Mouse (Mus musculus): ENCODE data around the gene Cacna1f. TPM values are rescaled to one million over a fixed set of nuclear protein-coding genes. Genes with fewer than 3 reads are reported as not detected.

The Cacna1f gene
- total and polyA plus RNA-seq, 2 experiments from 2014 or later = 0.05 to 0.20 TPM

DNA sequence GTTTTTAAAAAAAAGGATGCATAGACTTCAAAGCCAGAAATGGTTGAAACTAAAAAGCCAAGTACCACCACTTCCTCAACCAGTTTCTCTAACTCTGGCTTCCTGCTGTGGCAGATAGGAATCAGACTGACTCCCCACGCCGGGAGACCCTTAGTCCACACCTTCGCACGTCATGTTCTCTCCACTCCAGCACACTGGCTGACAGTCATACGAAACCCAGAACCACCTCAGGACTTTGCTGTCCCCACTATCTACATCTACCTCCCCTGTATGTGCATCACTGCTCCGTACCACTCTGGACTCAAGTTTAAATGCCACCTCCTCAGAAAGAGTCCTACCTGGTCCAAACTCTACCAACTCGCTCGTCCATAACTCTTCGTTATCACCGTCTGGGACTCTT is 34.4 kb upstream of the Cacna1f start:
- WGBS = 83% methylated on average over 10 of the region's 10 CpGs
- 0 out of 2 replicates have a peak overlapping the region, but pooled peaks have one; percentile 53 for H3K4me2 ChIP-seq (ENCODE audit: low read depth, low read length, poor library complexity, severe bottlenecking)
- H3K36me3 ChIP-seq (ENCODE audit: insufficient read depth, low read length) = no peaks in the 10 kb centered on the region
- no peaks in the 10 kb centered on the region for H3K9me3 ChIP-seq (ENCODE audit: low read length)
- H3K27ac ChIP-seq (ENCODE audit: low read depth, low read length) = no peak overlapping the region
- no peak for DNase-seq (ENCODE audit: low spot score)
- no peak overlapping the region for H3K4me3 ChIP-seq (ENCODE audit: low read depth, low read length)
- TF ChIP-seq CTCF (IDR thresholded peaks at IDR 0.05) = no peak
- H3K27me3 ChIP-seq (ENCODE audit: insufficient read depth, low read length) = no peaks in the 10 kb centered on the region
- H3K4me1 ChIP-seq (ENCODE audit: insufficient read depth, low read length) = peaks cover 4% of the 10 kb centered on the region; the same call in 1 of the 2 replicates
- no peak for ATAC-seq (ENCODE audit: low FRiP score)
- H3K9ac ChIP-seq (replicated peaks; ENCODE audit: low read length, poor library complexity, severe bottlenecking) = no peak overlapping the region

DNA sequence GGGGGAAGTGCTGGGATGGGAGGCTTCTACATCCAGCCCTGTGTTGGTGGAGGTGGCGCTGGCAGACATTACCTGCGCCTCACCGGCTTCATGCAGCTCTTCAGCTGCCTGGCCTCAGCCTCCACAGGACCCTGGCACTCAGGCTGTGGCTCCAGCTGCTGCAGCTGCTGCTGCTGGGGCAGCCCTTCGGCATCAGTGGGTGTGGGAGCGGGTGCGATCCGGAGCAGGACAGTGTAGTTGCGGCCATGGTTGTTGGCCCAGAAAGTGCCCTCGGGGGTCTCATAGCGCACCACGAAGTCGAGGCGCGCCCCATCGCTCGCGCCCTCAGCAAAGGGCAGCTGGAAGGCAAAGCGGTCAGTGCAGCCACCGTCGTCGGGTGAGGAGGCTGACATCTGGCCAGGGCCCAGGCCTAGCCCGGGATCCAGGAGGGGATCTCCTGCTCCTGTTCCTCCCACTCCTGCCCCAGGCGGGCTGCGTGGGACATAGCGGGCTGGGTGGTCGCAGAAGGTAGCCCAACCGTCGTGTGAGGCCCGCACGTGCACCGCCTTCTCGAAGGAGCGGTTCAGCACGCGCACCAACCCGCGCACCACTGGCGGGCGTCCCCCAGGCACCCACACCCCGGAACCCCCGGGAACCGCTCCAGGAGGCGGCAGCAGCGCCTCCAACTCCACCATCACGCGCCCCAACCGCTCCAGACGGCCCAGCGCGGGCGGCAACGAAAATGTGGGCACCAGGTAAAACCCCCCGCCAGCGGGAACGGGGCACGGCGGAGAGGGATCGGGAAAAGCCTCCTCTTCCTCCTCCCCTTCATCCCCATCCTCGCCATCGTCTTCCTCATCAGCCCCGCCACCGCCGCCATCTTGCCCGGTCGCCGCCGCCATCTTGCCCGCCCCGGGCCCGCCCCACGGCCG is 33.5 kb upstream of the Cacna1f start, which contains the start of gene Foxp3:
Gene Foxp3, plus strand, starts transcription at position 469 of the 911 bp plus-strand sequence.
- ATAC-seq (ENCODE audit: low FRiP score) = peak; percentile 74

DNA sequence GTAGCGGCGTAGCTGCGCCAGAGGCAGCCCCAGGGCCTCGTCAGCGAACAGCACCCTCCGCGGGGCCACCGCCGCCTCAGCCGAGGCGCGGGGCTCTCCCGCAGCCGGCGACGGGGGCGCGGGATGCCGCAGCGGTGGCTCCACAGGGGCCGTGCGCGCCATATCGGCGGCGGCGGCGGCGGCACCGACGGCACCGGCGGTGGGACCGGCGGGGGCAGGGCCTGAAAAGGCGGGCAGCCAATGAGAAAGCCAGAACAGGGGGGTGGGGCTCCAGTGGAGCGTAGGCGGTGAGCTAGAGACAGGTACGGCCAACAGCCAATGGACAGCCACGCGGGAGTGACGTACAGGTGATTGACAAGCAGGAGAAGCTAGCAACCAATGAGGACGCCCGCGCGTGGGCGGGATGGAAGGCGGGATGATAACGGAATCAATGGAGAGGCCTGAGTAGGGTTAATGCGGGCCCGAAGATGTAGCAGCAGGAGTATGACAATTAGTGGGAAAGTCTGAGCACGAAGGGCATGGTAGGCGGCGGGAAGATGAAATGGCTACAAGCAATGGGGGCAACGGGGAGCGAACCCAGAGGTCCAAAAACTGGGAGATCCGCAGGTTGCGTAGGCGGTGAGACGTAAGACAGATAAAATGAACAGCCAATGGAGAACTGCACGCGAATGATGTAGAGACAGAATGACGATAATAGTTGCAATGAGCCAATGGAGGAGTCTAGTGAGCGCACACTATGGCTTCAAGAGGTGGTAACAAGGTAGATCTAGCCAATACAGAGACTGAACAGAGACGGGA is 32.6 kb upstream of the Cacna1f start, which contains the start of gene Ppp1r3f:
Gene Ppp1r3f, minus strand, starts transcription at position 197 of the 798 bp plus-strand sequence.
- ATAC-seq (ENCODE audit: low FRiP score) = peak; percentile 99
- TF ChIP-seq CTCF (IDR thresholded peaks at IDR 0.05) = no peak
- H3K9ac ChIP-seq (replicated peaks; ENCODE audit: low read length, poor library complexity, severe bottlenecking) = peak within 1 kb of the TSS; percentile 69
- no peaks in the 10 kb centered on the region for H3K9me3 ChIP-seq (ENCODE audit: low read length)
- no peaks in the 10 kb centered on the region for H3K36me3 ChIP-seq (ENCODE audit: insufficient read depth, low read length)
- 20% methylated on average over 42 of the region's 65 CpGs for WGBS
- no peaks in the 10 kb centered on the region for H3K27me3 ChIP-seq (ENCODE audit: insufficient read depth, low read length)
- DNase-seq (ENCODE audit: low spot score) = peak; percentile 97
- H3K4me3 ChIP-seq (ENCODE audit: low read depth, low read length) = peak within 1 kb of the TSS; percentile 49
- H3K27ac ChIP-seq (ENCODE audit: low read depth, low read length) = peak within 1 kb of the TSS; percentile 90
- H3K4me2 ChIP-seq (ENCODE audit: low read depth, low read length, poor library complexity, severe bottlenecking) = peak within 1 kb of the TSS; percentile 53
- H3K4me1 ChIP-seq (ENCODE audit: insufficient read depth, low read length) = peaks cover 4% of the 10 kb centered on the region; the same call in 1 of the 2 replicates

More for the DNA sequence above, 33.5 kb upstream of the Cacna1f start, which contains the start of gene Foxp3:
- Histone ChIP-seq H3K4me1 (ENCODE audit: insufficient read depth, low read length) (peaks cover 4% of the 10 kb centered on the region; the same call in 1 of the 2 replicates), H3K36me3 (ENCODE audit: insufficient read depth, low read length) (no peaks in the 10 kb centered on the region), H3K4me2 (ENCODE audit: low read depth, low read length, poor library complexity, severe bottlenecking) (peak within 1 kb of the TSS; percentile 53), H3K9me3 (ENCODE audit: low read length) (no peaks in the 10 kb centered on the region), H3K27ac (ENCODE audit: low read depth, low read length) (peak within 1 kb of the TSS; percentile 90), H3K4me3 (ENCODE audit: low read depth, low read length) (peak within 1 kb of the TSS; percentile 49), H3K9ac (replicated peaks; ENCODE audit: low read length, poor library complexity, severe bottlenecking) (peak within 1 kb of the TSS; percentile 69), H3K27me3 (ENCODE audit: insufficient read depth, low read length) (no peaks in the 10 kb centered on the region)
- DNase-seq (ENCODE audit: low spot score) = peak; percentile 5
- no peak for TF ChIP-seq CTCF (IDR thresholded peaks at IDR 0.05)
- WGBS = 48% methylated on average over 45 of the region's 72 CpGs

DNA sequence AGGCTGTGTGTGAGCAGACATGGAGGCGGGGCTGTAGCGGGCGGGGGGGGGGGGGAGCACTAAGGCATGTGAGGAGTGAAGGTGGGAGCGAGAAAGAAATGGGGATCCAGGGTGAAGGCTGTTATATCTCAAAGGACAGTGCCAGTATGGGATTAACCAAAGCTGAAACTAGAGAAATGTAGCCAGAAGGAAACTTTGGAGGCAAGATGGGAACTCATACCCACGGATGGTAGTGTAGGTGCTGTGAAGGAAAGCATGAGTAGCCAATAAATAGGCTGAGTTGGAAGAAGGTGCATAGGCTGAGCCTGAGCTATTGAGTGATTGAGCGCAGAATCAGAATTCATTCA is 32.0 kb upstream of the Cacna1f start:
- Histone ChIP-seq H3K36me3 (ENCODE audit: insufficient read depth, low read length) (no peaks in the 10 kb centered on the region), H3K4me3 (ENCODE audit: low read depth, low read length) (peak overlapping the region; percentile 49), H3K27ac (ENCODE audit: low read depth, low read length) (peak overlapping the region; percentile 68; the same call in 1 of the 2 replicates), H3K4me1 (ENCODE audit: insufficient read depth, low read length) (peaks cover 4% of the 10 kb centered on the region; the same call in 1 of the 2 replicates), H3K9ac (replicated peaks; ENCODE audit: low read length, poor library complexity, severe bottlenecking) (no peak overlapping the region), H3K27me3 (ENCODE audit: insufficient read depth, low read length) (no peaks in the 10 kb centered on the region), H3K4me2 (ENCODE audit: low read depth, low read length, poor library complexity, severe bottlenecking) (peak overlapping the region; percentile 36), H3K9me3 (ENCODE audit: low read length) (no peaks in the 10 kb centered on the region)
- TF ChIP-seq CTCF (IDR thresholded peaks at IDR 0.05) = no peak
- no peak for ATAC-seq (ENCODE audit: low FRiP score)
- no peak for DNase-seq (ENCODE audit: low spot score)
- 24% methylated on average over 5 of the region's 6 CpGs for WGBS

DNA sequence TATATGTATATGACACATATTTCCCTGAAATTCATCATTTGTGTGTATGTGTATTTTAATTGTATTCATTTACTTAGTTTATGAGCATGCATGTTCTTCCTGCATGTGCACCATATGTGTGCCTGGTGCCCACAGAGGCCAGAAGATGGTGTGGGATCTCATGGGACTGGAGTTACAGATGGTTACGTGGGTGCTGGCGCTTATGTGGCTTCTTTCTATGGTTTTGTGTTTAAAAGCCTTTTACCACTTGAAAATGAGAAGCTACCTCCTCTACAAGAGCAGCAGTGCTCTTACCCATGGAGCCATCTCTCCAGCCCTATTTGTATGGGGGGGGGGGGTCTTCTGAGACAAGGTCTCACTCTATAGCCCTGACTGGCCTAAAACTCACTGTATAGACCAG is 25.7 kb upstream of the Cacna1f start:
- Histone ChIP-seq H3K4me1 (ENCODE audit: insufficient read depth, low read length) (no peaks in the 10 kb centered on the region), H3K9ac (replicated peaks; ENCODE audit: low read length, poor library complexity, severe bottlenecking) (no peak overlapping the region), H3K27me3 (ENCODE audit: insufficient read depth, low read length) (no peaks in the 10 kb centered on the region), H3K4me2 (ENCODE audit: low read depth, low read length, poor library complexity, severe bottlenecking) (no peak overlapping the region), H3K4me3 (ENCODE audit: low read depth, low read length) (no peak overlapping the region), H3K27ac (ENCODE audit: low read depth, low read length) (no peak overlapping the region), H3K9me3 (ENCODE audit: low read length) (no peaks in the 10 kb centered on the region), H3K36me3 (ENCODE audit: insufficient read depth, low read length) (no peaks in the 10 kb centered on the region)
- WGBS = 83% methylated on average over 2 of the region's 2 CpGs
- no peak for TF ChIP-seq CTCF (IDR thresholded peaks at IDR 0.05)
- no peak for DNase-seq (ENCODE audit: low spot score)
- ATAC-seq (ENCODE audit: low FRiP score) = no peak

Data from midbrain, postnatal 0 days (tissue).